ENCODE assay signal across 8 mouse cellular contexts in genomic region chr10:4188614-4189402, GRCm38 (mm10).
DNase-seq lines count a peak whose midpoint lies in the region; ATAC-seq and TF ChIP-seq lines count a peak whose summit lies in the region.

No protein-coding gene starts in this region.

- no peak for ATAC-seq in kidney, postnatal 0 days (replicated peaks; ENCODE audit: low FRiP score, low read depth)
- peak; percentile 66 for ATAC-seq in neural tube, embryonic 13.5 days (ENCODE audit: low read depth)
- no peak for ATAC-seq in granulocyte monocyte progenitor cell, adult 5-6 weeks (replicated peaks; ENCODE audit: poor library complexity, severe bottlenecking)

- H3K36me3 ChIP-seq in heart, embryonic 10.5 days: no peaks in the 10 kb centered on the region
- H3K36me3 ChIP-seq in kidney, postnatal 0 days (ENCODE audit: insufficient read depth, low read length): no peaks in the 10 kb centered on the region
- H3K36me3 ChIP-seq in neural tube, embryonic 13.5 days: no peaks in the 10 kb centered on the region

- H3K4me2 ChIP-seq in kidney, postnatal 0 days (ENCODE audit: low read length): no peak overlapping the region
- no peak overlapping the region for H3K4me2 ChIP-seq in neural tube, embryonic 13.5 days

- H3K4me1 ChIP-seq in heart, embryonic 10.5 days: peaks cover 6% of the 10 kb centered on the region; the same call in 1 of the 2 replicates
- H3K4me1 ChIP-seq in kidney, postnatal 0 days (replicated peaks; ENCODE audit: insufficient read depth, low read length): no peaks in the 10 kb centered on the region
- H3K4me1 ChIP-seq in neural tube, embryonic 13.5 days (replicated peaks): peaks cover 21% of the 10 kb centered on the region

- no peak for TF ChIP-seq CTCF in kidney, postnatal 0 days (IDR thresholded peaks at IDR 0.05; ENCODE audit: low read depth)

- no peak overlapping the region for H3K27ac ChIP-seq in heart, embryonic 10.5 days
- H3K27ac ChIP-seq in kidney, postnatal 0 days: no peak overlapping the region
- H3K27ac ChIP-seq in neural tube, embryonic 13.5 days (replicated peaks): peak overlapping the region; percentile 74

- no peaks in the 10 kb centered on the region for H3K9me3 ChIP-seq in heart, embryonic 10.5 days
- H3K9me3 ChIP-seq in kidney, postnatal 0 days (replicated peaks; ENCODE audit: low read length): no peaks in the 10 kb centered on the region
- no peaks in the 10 kb centered on the region for H3K9me3 ChIP-seq in neural tube, embryonic 13.5 days

- H3K4me3 ChIP-seq in heart, embryonic 10.5 days: no peak overlapping the region
- H3K4me3 ChIP-seq in kidney, postnatal 0 days (replicated peaks; ENCODE audit: low read depth, low read length): no peak overlapping the region
- H3K4me3 ChIP-seq in neural tube, embryonic 13.5 days: no peak overlapping the region

- no peak overlapping the region for H3K9ac ChIP-seq in kidney, postnatal 0 days (ENCODE audit: low read depth, low read length)
- no peak overlapping the region for H3K9ac ChIP-seq in neural tube, embryonic 13.5 days

- no peaks in the 10 kb centered on the region for H3K27me3 ChIP-seq in heart, embryonic 10.5 days (ENCODE audit: insufficient read depth, poor library complexity, severe bottlenecking)
- H3K27me3 ChIP-seq in kidney, postnatal 0 days (ENCODE audit: insufficient read depth, low read length): no peaks in the 10 kb centered on the region
- no peaks in the 10 kb centered on the region for H3K27me3 ChIP-seq in neural tube, embryonic 13.5 days

- DNase-seq in cerebellum, postnatal 10 days: peak; percentile 68 to 79
- DNase-seq in cerebellum, adult 9-11 months: no peak
- peak; percentile 53 to 54 for DNase-seq in adrenal gland, adult 18-20 months (ENCODE audit: low spot score in 2 of 2)
- peak; percentile 81 for DNase-seq in heart, embryonic 10.5 days (ENCODE audit: low spot score)
- DNase-seq in kidney, postnatal 0 days (ENCODE audit: low spot score): peak; percentile 39
- DNase-seq in layer of hippocampus, postnatal 14 days (ENCODE audit: low spot score in 2 of 2): no peak

- whole genome bisulfite sequencing in heart, embryonic 10.5 days: 72% methylated on average over 18 of the region's 18 CpGs
- WGBS in kidney, postnatal 0 days: 73% methylated on average over 18 of the region's 18 CpGs
- 56% methylated on average over 18 of the region's 18 CpGs for WGBS in neural tube, embryonic 13.5 days

Comparison
In these comparisons a context has a peak if more than half of its experiments do, and no peak if none do; other contexts are left out.
1. DNase-seq: peak in cerebellum, postnatal 10 days (2 of 2), adrenal gland, adult 18-20 months (2 of 2), heart, embryonic 10.5 days (single experiment) and kidney, postnatal 0 days (single experiment); none in cerebellum, adult 9-11 months (single experiment) and layer of hippocampus, postnatal 14 days (0 of 2).